Mouse (Mus musculus) CH12.LX (cell line): ENCODE measurements at regions not wholly inside any gene's neighbourhood (a gene's known extent, or its start where the extent isn't known, plus 50 kb on each side); places are given as distances from the start of the nearest gene placed in this dataset.

Source experiments
- DNase-seq: peaks from one replicate; pipeline ENCODE4 v3.0.0-alpha.2; 2013; ENCODE audit errors: extremely low read depth
- H3K27ac ChIP-seq: 2 replicates; pipeline ENCODE4 v1.5.1; 2012; ENCODE audit warnings: low read depth, mild to moderate bottlenecking, control low read depth, moderate library complexity; ENCODE audit not compliant: insufficient read depth
- H3K27me3 ChIP-seq: replicated peaks from 2 replicates; pipeline ENCODE3; 2012; ENCODE audit warnings: inconsistent platforms
- H3K36me3 ChIP-seq, 2 experiments: replicated peaks in 1 of 2; 2 replicates each; pipeline versions ENCODE3 to v1.6.1; 2012; ENCODE audit warnings: inconsistent platforms in 1 of 2, low read length in 1 of 2, mild to moderate bottlenecking in 1 of 2, mixed read lengths in 1 of 2, moderate library complexity in 1 of 2; ENCODE audit not compliant: control insufficient read depth in 1 of 2, insufficient read depth in 1 of 2
- H3K4me1 ChIP-seq, 2 experiments: 2 replicates each; pipeline ENCODE4 v1.6.1; 2012; ENCODE audit warnings: inconsistent platforms in 1 of 2, moderate library complexity in 1 of 2; ENCODE audit not compliant: insufficient read depth in 2 of 2, control insufficient read depth in 1 of 2
- H3K4me2 ChIP-seq: 2 replicates; pipeline ENCODE4 v1.6.1; 2012; ENCODE audit warnings: low read depth, mild to moderate bottlenecking, control low read depth; ENCODE audit not compliant: poor library complexity, insufficient read depth, severe bottlenecking
- H3K4me3 ChIP-seq, 3 experiments: fragments of 150-350 bp in 1 of 3; sonication (generic) in 1 of 3; replicated peaks in 1 of 3; 2 replicates each; pipeline versions ENCODE3 to v1.5.1; 2011 to 2012; ENCODE audit warnings: low read depth in 2 of 3, low read length in 2 of 3, mild to moderate bottlenecking in 2 of 3, moderate library complexity in 2 of 3, control low read depth in 1 of 3, improper control_type of control experiment in 1 of 3, inconsistent platforms in 1 of 3, mixed read lengths in 1 of 3; ENCODE audit not compliant: poor library complexity in 1 of 3
- H3K79me2 ChIP-seq: replicated peaks from 2 replicates; pipeline ENCODE4 v1.6.1; 2012; ENCODE audit warnings: mild to moderate bottlenecking, moderate library complexity; ENCODE audit not compliant: control insufficient read depth, poor library complexity, insufficient read depth, severe bottlenecking; ENCODE audit errors: extremely low read depth
- H3K9ac ChIP-seq: 2 replicates; pipeline ENCODE4 v1.6.1; 2012; ENCODE audit warnings: low read depth, mild to moderate bottlenecking, control low read depth, moderate library complexity; ENCODE audit not compliant: insufficient read depth
- H3K9me3 ChIP-seq: replicated peaks from 2 replicates; pipeline ENCODE3; 2012; ENCODE audit warnings: low read length, inconsistent platforms, mixed read lengths
- CHD2 ChIP-seq: IDR thresholded peaks from 2 replicates; pipeline ENCODE4 v1.6.1; 2011; ENCODE audit warnings: low read length, improper control_type of control experiment
- CTCF ChIP-seq, 2 experiments: IDR thresholded peaks in 1 of 2; conservative IDR thresholded peaks in 1 of 2; 2 replicates each; pipeline ENCODE4 v1.5.1; 2011 to 2012; ENCODE audit warnings: low read depth in 2 of 2, low read length in 2 of 2, improper control_type of control experiment in 1 of 2, inconsistent platforms in 1 of 2, mild to moderate bottlenecking in 1 of 2, moderate library complexity in 1 of 2
- E2F4 ChIP-seq: IDR thresholded peaks from 2 replicates; pipeline ENCODE4 v1.6.1; 2011; ENCODE audit warnings: low read depth, low read length, improper control_type of control experiment; ENCODE audit not compliant: insufficient replicate concordance
- ELF1 ChIP-seq: IDR thresholded peaks from 2 replicates; pipeline ENCODE4 v1.6.1; 2014; ENCODE audit warnings: low read depth, mild to moderate bottlenecking, inconsistent platforms, low read length, improper control_type of control experiment
- EP300 ChIP-seq: IDR thresholded peaks from 2 replicates; pipeline ENCODE4 v1.6.1; 2011; ENCODE audit warnings: low read length, improper control_type of control experiment
- ETS1 ChIP-seq: conservative IDR thresholded peaks from 2 replicates; pipeline ENCODE4 v1.6.1; 2012; ENCODE audit warnings: low read depth, mild to moderate bottlenecking, inconsistent platforms, low read length, improper control_type of control experiment, moderate library complexity
- JUN ChIP-seq: IDR thresholded peaks from 2 replicates; pipeline ENCODE4 v1.6.1; 2011; ENCODE audit warnings: low read depth, mild to moderate bottlenecking, low read length, improper control_type of control experiment, moderate library complexity; ENCODE audit not compliant: insufficient read depth
- JUND ChIP-seq: conservative IDR thresholded peaks from 2 replicates; pipeline ENCODE4 v1.6.1; 2011; ENCODE audit warnings: low read depth, low read length, improper control_type of control experiment
- KAT2A ChIP-seq: IDR thresholded peaks from 2 replicates; pipeline ENCODE4 v1.6.1; 2012; ENCODE audit warnings: low read length, improper control_type of control experiment, inconsistent platforms; ENCODE audit not compliant: insufficient replicate concordance
- MAFK ChIP-seq: IDR thresholded peaks from 2 replicates; pipeline ENCODE4 v1.6.1; 2011; ENCODE audit warnings: low read length, improper control_type of control experiment; ENCODE audit not compliant: insufficient replicate concordance
- MAX ChIP-seq: IDR thresholded peaks from 2 replicates; pipeline ENCODE4 v1.6.1; 2011; ENCODE audit warnings: low read length, improper control_type of control experiment
- MXI1 ChIP-seq: IDR thresholded peaks from 2 replicates; pipeline ENCODE4 v1.6.1; 2011; ENCODE audit warnings: mild to moderate bottlenecking, low read depth, low read length, improper control_type of control experiment
- MYC ChIP-seq: IDR thresholded peaks from 2 replicates; pipeline ENCODE4 v1.6.1; 2011; ENCODE audit warnings: low read depth, mild to moderate bottlenecking, improper control_type of control experiment, low read length
- NELFE ChIP-seq: IDR thresholded peaks from 2 replicates; pipeline ENCODE4 v1.6.1; 2011; ENCODE audit warnings: low read depth, low read length, improper control_type of control experiment
- RCOR1 ChIP-seq: conservative IDR thresholded peaks from 2 replicates; pipeline ENCODE4 v1.6.1; 2012; ENCODE audit warnings: low read depth, mild to moderate bottlenecking, inconsistent platforms, low read length, improper control_type of control experiment
- SMC3 ChIP-seq: IDR thresholded peaks from 2 replicates; pipeline ENCODE4 v1.6.1; 2011; ENCODE audit warnings: low read depth, low read length, improper control_type of control experiment
- USF2 ChIP-seq: conservative IDR thresholded peaks from 2 replicates; pipeline ENCODE4 v1.6.1; 2011; ENCODE audit warnings: low read depth, low read length, improper control_type of control experiment
- ZC3H11A ChIP-seq: IDR thresholded peaks from 2 replicates; pipeline ENCODE4 v1.6.1; 2012; ENCODE audit warnings: low read depth, mild to moderate bottlenecking, inconsistent platforms, low read length, improper control_type of control experiment
- ZKSCAN1 ChIP-seq: IDR thresholded peaks from 2 replicates; pipeline ENCODE4 v1.6.1; 2012; ENCODE audit warnings: low read depth, inconsistent platforms, low read length, improper control_type of control experiment, borderline replicate concordance
- ZMIZ1 ChIP-seq: IDR thresholded peaks from 2 replicates; pipeline ENCODE4 v1.6.1; 2012; ENCODE audit warnings: low read depth, mild to moderate bottlenecking, inconsistent platforms, low read length, improper control_type of control experiment
- dilution Hi-C: fragments of 300-500 bp; cut with MboI; formaldehyde crosslinking; loops from 2 replicates; pipeline ENCODE4 v1.14.3; 2020; ENCODE audit warnings: low sequenced_read_pairs; ENCODE audit not compliant: extremely low pct_unique_long_range_greater_than_20kb, extremely low pct_ligation_motif_present
- in situ Hi-C: fragments of 300-500 bp; cut with MboI; formaldehyde crosslinking; loops from 3 replicates; pipeline ENCODE4 v1.14.3; 2019; ENCODE audit warnings: low sequenced_read_pairs, low pct_ligation_motif_present, low pct_unique_long_range_greater_than_20kb, mixed read lengths

GRCm38 (mm10) chr7:74224378-74224777 lies 210.9 kb upstream of the St8sia2 start:
- H3K9me3 ChIP-seq = no peaks in the 10 kb centered on the region
- no peak for DNase-seq
- no peaks in the 10 kb centered on the region for H3K36me3 ChIP-seq
- no peaks in the 10 kb centered on the region for H3K79me2 ChIP-seq
- H3K4me3 ChIP-seq = no peak overlapping the region
- H3K4me2 ChIP-seq = no peak overlapping the region
- in situ Hi-C loops = no loop called here
- no peak overlapping the region for H3K9ac ChIP-seq
- dilution Hi-C loops = no loop called here
- H3K27ac ChIP-seq = no peak overlapping the region
- peaks cover 26% of the 10 kb centered on the region for H3K27me3 ChIP-seq
- TF ChIP-seq ELF1 (no peak), JUND (no peak), EP300 (no peak), NELFE (no peak), MAX (no peak), CTCF (conservative IDR thresholded peaks at IDR 0.05 in 1 of 2, IDR thresholded peaks at IDR 0.05 in 1 of 2; ENCODE audit: low read depth in 2 of 2, low read length in 2 of 2) (no peak), MAFK (no peak), KAT2A (no peak), SMC3 (no peak), CHD2 (no peak), ZC3H11A (no peak), ETS1 (no peak), JUN (no peak), ZMIZ1 (no peak), RCOR1 (no peak), MXI1 (no peak), USF2 (no peak), ZKSCAN1 (no peak), MYC (no peak), E2F4 (no peak)
- H3K4me1 ChIP-seq = no peaks in the 10 kb centered on the region

DNA sequence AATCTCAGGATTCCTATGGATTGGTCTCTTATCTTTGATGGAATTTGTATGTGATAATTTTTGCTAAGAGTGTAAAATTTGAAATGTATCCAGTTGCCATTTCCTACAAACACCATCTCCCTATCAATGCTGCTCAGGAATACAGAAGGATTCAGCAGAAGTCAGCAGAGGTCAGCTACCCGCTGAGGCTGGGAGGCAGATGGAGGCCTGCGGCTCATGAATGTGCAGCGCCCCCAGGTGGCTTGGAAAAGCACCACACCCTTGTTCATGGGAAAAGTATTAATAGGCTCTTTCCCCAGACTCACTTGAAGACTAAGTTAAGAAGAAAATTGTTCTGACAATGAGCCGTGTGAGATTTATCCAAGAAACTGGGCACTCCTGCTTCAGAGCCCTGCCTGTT lies 187.2 kb upstream of the St8sia2 start:
- TF ChIP-seq MXI1 (no peak), CTCF (conservative IDR thresholded peaks at IDR 0.05 in 1 of 2, IDR thresholded peaks at IDR 0.05 in 1 of 2; ENCODE audit: low read depth in 2 of 2, low read length in 2 of 2) (peak in 1 of 2 experiments; percentile 17; a peak in 1 of 4 replicates)
- in situ Hi-C loops = no loop called here

More for the DNA sequence above, 187.2 kb upstream of the St8sia2 start:
- H3K36me3 ChIP-seq = no peaks in the 10 kb centered on the region
- dilution Hi-C loops = no loop called here
- H3K27me3 ChIP-seq = peaks cover 38% of the 10 kb centered on the region
- no peak overlapping the region for H3K4me3 ChIP-seq
- H3K4me1 ChIP-seq = no peaks in the 10 kb centered on the region
- H3K4me2 ChIP-seq = no peak overlapping the region
- no peak for DNase-seq
- no peaks in the 10 kb centered on the region for H3K79me2 ChIP-seq
- H3K9me3 ChIP-seq = peaks cover 3% of the 10 kb centered on the region
- H3K27ac ChIP-seq = no peak overlapping the region
- H3K9ac ChIP-seq = no peak overlapping the region
